Mouse (Mus musculus): ENCODE measurements at regions not wholly inside any gene's neighbourhood (a gene's known extent, or its start where the extent isn't known, plus 50 kb on each side); places are given as distances from the start of the nearest gene placed in this dataset.

GRCm38 (mm10) chr12:49885507-49885906, 500.5 kb downstream of the Gm43517 start:
- Histone ChIP-seq H3K4me3 (ENCODE audit: insufficient read depth, low read depth, low read length) (no peak overlapping the region), H3K36me3 (ENCODE audit: control insufficient read depth, insufficient read depth, low read length) (no peaks in the 10 kb centered on the region), H3K27me3 (replicated peaks; ENCODE audit: control insufficient read depth, insufficient read depth, low read length) (no peaks in the 10 kb centered on the region), H3K4me1 (ENCODE audit: control insufficient read depth, insufficient read depth, low read length) (no peaks in the 10 kb centered on the region), H3K27ac (ENCODE audit: insufficient read depth, low read depth, low read length) (no peak overlapping the region)
- DNase-seq, result no peak
- 80% methylated on average over 2 of the region's 2 CpGs for WGBS
- TF ChIP-seq POLR2A (IDR thresholded peaks at IDR 0.05; ENCODE audit: low read depth, low read length) (no peak), CTCF (conservative IDR thresholded peaks at IDR 0.05; ENCODE audit: insufficient read depth, insufficient read length, low read depth, low read length) (no peak)

GRCm38 (mm10) chr12:49887246-49887645, 502.3 kb downstream of the Gm43517 start:
- Histone ChIP-seq H3K27me3 (replicated peaks; ENCODE audit: control insufficient read depth, insufficient read depth, low read length) (no peaks in the 10 kb centered on the region), H3K36me3 (ENCODE audit: control insufficient read depth, insufficient read depth, low read length) (no peaks in the 10 kb centered on the region), H3K27ac (ENCODE audit: insufficient read depth, low read depth, low read length) (no peak overlapping the region), H3K4me3 (ENCODE audit: insufficient read depth, low read depth, low read length) (no peak overlapping the region), H3K4me1 (ENCODE audit: control insufficient read depth, insufficient read depth, low read length) (no peaks in the 10 kb centered on the region)
- TF ChIP-seq POLR2A (IDR thresholded peaks at IDR 0.05; ENCODE audit: low read depth, low read length) (no peak), CTCF (conservative IDR thresholded peaks at IDR 0.05; ENCODE audit: insufficient read depth, insufficient read length, low read depth, low read length) (no peak)
- 85% methylated on average over 2 of the region's 2 CpGs for WGBS
- DNase-seq, result no peak

GRCm38 (mm10) chr12:49897768-49898167, 512.8 kb downstream of the Gm43517 start:
- Histone ChIP-seq H3K4me1 (ENCODE audit: control insufficient read depth, insufficient read depth, low read length) (no peaks in the 10 kb centered on the region), H3K4me3 (ENCODE audit: insufficient read depth, low read depth, low read length) (no peak overlapping the region), H3K27ac (ENCODE audit: insufficient read depth, low read depth, low read length) (no peak overlapping the region), H3K36me3 (ENCODE audit: control insufficient read depth, insufficient read depth, low read length) (no peaks in the 10 kb centered on the region), H3K27me3 (replicated peaks; ENCODE audit: control insufficient read depth, insufficient read depth, low read length) (no peaks in the 10 kb centered on the region)
- 88% methylated on average over 2 of the region's 2 CpGs for WGBS
- TF ChIP-seq POLR2A (IDR thresholded peaks at IDR 0.05; ENCODE audit: low read depth, low read length), result no peak
- no peak for TF ChIP-seq CTCF (conservative IDR thresholded peaks at IDR 0.05; ENCODE audit: insufficient read depth, insufficient read length, low read depth, low read length)
- no peak for DNase-seq

GRCm38 (mm10) chr12:49915691-49916090, 530.7 kb downstream of the Gm43517 start:
- Histone ChIP-seq H3K27ac (ENCODE audit: insufficient read depth, low read depth, low read length) (no peak overlapping the region), H3K36me3 (ENCODE audit: control insufficient read depth, insufficient read depth, low read length) (no peaks in the 10 kb centered on the region), H3K4me1 (ENCODE audit: control insufficient read depth, insufficient read depth, low read length) (no peaks in the 10 kb centered on the region), H3K4me3 (ENCODE audit: insufficient read depth, low read depth, low read length) (no peak overlapping the region), H3K27me3 (replicated peaks; ENCODE audit: control insufficient read depth, insufficient read depth, low read length) (no peaks in the 10 kb centered on the region)
- 89% methylated on average over 3 of the region's 3 CpGs for WGBS
- no peak for DNase-seq
- no peak for TF ChIP-seq CTCF (conservative IDR thresholded peaks at IDR 0.05; ENCODE audit: insufficient read depth, insufficient read length, low read depth, low read length)

GRCm38 (mm10) chr12:49921608-49922007, 536.6 kb downstream of the Gm43517 start:
- H3K4me3 ChIP-seq (ENCODE audit: insufficient read depth, low read depth, low read length), result no peak overlapping the region
- no peak for DNase-seq
- WGBS, result 71% methylated on average over 2 of the region's 2 CpGs
- no peak overlapping the region for H3K27ac ChIP-seq (ENCODE audit: insufficient read depth, low read depth, low read length)
- no peaks in the 10 kb centered on the region for H3K27me3 ChIP-seq (replicated peaks; ENCODE audit: control insufficient read depth, insufficient read depth, low read length)
- TF ChIP-seq CTCF (conservative IDR thresholded peaks at IDR 0.05; ENCODE audit: insufficient read depth, insufficient read length, low read depth, low read length) (no peak), POLR2A (IDR thresholded peaks at IDR 0.05; ENCODE audit: low read depth, low read length) (no peak)
- no peaks in the 10 kb centered on the region for H3K36me3 ChIP-seq (ENCODE audit: control insufficient read depth, insufficient read depth, low read length)
- H3K4me1 ChIP-seq (ENCODE audit: control insufficient read depth, insufficient read depth, low read length), result no peaks in the 10 kb centered on the region

GRCm38 (mm10) chr12:49940818-49941217, 555.8 kb downstream of the Gm43517 start:
- TF ChIP-seq CTCF (conservative IDR thresholded peaks at IDR 0.05; ENCODE audit: insufficient read depth, insufficient read length, low read depth, low read length) (no peak), POLR2A (IDR thresholded peaks at IDR 0.05; ENCODE audit: low read depth, low read length) (no peak)
- Histone ChIP-seq H3K27me3 (replicated peaks; ENCODE audit: control insufficient read depth, insufficient read depth, low read length) (no peaks in the 10 kb centered on the region), H3K36me3 (ENCODE audit: control insufficient read depth, insufficient read depth, low read length) (no peaks in the 10 kb centered on the region), H3K4me3 (ENCODE audit: insufficient read depth, low read depth, low read length) (no peak overlapping the region), H3K27ac (ENCODE audit: insufficient read depth, low read depth, low read length) (no peak overlapping the region), H3K4me1 (ENCODE audit: control insufficient read depth, insufficient read depth, low read length) (no peaks in the 10 kb centered on the region)
- WGBS, result 65% methylated on average over 2 of the region's 2 CpGs
- DNase-seq, result no peak

- no peak for DNase-seq
- 62% methylated on average over 9 of the region's 9 CpGs for WGBS
- Histone ChIP-seq H3K27ac (ENCODE audit: insufficient read depth, low read depth, low read length) (no peak overlapping the region), H3K4me1 (ENCODE audit: control insufficient read depth, insufficient read depth, low read length) (no peaks in the 10 kb centered on the region), H3K4me3 (ENCODE audit: insufficient read depth, low read depth, low read length) (no peak overlapping the region), H3K27me3 (replicated peaks; ENCODE audit: control insufficient read depth, insufficient read depth, low read length) (no peaks in the 10 kb centered on the region), H3K36me3 (ENCODE audit: control insufficient read depth, insufficient read depth, low read length) (no peaks in the 10 kb centered on the region)
- TF ChIP-seq POLR2A (IDR thresholded peaks at IDR 0.05; ENCODE audit: low read depth, low read length), result no peak
- no peak for TF ChIP-seq CTCF (conservative IDR thresholded peaks at IDR 0.05; ENCODE audit: insufficient read depth, insufficient read length, low read depth, low read length)
Observed at GRCm38 (mm10) chr12:49944911-49945627, 560.1 kb downstream of the Gm43517 start.
